Mouse (Mus musculus): Measurements from ENCODE around the gene Dnajc5.

- TF ChIP-seq CTCF (IDR thresholded peaks at IDR 0.05; ENCODE audit: borderline replicate concordance, extremely low read depth, insufficient read depth, insufficient read length): no peak
- no peak for TF ChIP-seq POLR2A (IDR thresholded peaks at IDR 0.05; ENCODE audit: borderline replicate concordance, extremely low read depth, insufficient read depth, insufficient read length, poor library complexity, severe bottlenecking)
Observed at GRCm38 (mm10) chr2:181588229-181588780, 68.0 kb downstream of the Dnajc5 start.

Measured in brain, embryonic 14.5 days (tissue).